Mouse (Mus musculus): ENCODE measurements around the gene Uvrag.

DNA sequence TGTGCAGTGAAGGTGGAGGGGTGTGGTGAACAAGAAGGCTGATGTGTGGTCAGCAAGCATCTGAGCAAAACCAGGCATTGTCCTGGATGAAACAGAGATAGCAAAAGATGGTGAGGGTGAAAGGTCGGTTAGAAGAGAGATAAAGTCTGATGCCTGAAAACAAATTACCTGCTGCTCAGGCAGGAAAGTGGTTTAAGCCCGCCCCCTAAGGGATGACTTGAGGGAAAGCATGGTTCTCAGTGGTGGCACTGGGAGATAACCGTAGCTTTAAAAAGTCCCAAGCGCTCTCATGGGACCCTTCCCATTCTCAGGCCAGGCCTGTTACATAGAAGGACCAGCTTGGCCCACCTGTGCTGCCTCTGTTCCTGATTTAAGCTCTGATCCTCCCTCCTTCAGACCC is 119.7 kb downstream of the Uvrag start:
- TF ChIP-seq GATA1 (IDR thresholded peaks at IDR 0.05; ENCODE audit: borderline replicate concordance, low read length), result no peak
- TF ChIP-seq FLI1 (IDR thresholded peaks at IDR 0.05; ENCODE audit: low read length), result no peak
